Mouse (Mus musculus) telencephalon, adult 2 months (tissue): ENCODE results near the gene Lmo4.
A peak's percentile ranks its signal among the peaks of the same experiment; 100 is the strongest.

ENCODE experiments used
- DNase-seq: peaks from one replicate; pipeline ENCODE4 v3.0.0-alpha.2; 2011; ENCODE audit warnings: low read depth, low spot score

Gene Lmo4

DNA sequence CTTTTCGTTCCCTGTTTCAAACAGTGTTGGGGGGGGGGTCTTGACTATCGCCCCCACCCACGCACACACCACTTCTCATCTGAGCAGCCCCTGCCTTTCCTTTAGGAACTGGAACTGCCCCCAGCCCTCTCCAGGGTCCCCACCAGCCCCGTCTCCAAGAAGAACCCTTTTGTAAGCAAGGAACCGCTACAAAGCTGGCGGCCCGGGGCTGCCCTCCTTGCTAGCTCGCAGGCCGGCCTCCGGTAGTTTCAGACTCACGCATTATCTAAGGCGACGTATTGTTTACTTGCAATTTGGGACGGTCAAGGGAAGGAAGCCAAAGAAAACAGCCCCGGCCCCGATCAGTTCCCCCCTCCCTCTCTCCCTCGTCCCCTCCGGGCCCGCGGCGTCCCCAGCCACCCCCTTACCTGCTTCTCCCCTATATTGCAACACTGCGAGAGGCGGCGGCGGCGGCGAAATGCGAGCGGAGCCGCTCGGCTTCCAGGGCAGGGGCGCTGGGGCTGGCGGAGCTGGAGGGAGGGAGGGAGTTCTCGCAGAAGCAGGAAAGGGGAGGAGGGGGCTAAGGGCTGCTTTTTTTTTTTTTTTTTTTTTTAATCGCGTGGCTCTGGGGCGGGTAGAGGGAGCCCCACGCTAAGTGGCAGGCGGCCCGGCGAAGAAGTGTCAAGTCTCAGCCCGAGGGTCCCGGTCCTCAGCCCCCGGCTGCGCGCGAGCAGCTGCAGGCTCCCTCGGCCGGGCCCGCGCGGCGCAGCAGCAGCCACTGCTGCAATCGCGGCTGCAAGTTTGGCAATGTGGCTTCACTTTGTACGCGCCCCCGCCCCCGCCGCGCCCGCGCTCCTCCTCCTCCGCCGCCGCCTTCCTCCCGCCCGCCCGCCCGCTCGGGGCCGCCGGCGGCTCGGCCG lies at the start of gene Lmo4:
Gene Lmo4, minus strand, starts transcription at position 808 of the 899 bp plus-strand sequence.
- DNase-seq: no peak

DNA sequence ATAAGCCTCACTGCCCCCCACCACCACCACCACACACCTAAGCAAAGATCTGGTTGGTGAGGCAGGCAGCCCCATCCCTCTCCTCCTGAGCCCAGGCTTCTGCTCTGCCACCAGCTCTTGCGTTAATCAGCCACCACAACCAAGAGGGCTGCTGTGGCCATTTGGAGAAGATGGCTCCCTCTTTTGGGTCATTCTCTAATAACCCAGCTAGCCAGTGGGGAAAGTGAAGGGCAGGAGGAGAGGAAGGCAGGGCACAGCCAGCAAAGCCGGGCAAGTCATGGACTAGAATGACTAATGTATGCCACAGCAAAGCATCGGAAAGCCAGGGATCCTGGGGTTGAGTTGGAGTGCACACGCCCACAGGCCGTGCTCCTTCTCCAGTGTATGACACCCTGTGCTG lies 49.3 kb upstream of the Lmo4 start:
- no peak for DNase-seq

DNA sequence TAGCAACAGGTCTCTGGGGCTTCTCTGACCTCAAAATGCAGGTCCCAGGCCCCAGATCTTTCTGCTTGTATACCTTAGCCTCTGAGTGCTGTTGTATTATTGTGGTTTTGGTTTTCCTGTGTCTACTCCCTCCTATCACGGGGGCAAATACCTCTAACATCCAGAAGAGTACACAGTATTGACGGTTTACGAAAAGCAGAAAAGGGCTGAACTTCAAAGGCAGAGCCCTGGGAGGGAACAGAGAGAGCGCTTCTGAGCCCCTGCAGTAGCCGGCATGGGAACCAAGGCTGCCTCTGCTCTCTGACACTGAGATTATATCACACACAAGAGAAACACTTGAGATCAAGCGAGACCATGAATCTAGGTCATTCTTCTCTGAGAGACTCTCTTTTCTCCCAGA lies 48.0 kb upstream of the Lmo4 start:
- DNase-seq: no peak

DNA sequence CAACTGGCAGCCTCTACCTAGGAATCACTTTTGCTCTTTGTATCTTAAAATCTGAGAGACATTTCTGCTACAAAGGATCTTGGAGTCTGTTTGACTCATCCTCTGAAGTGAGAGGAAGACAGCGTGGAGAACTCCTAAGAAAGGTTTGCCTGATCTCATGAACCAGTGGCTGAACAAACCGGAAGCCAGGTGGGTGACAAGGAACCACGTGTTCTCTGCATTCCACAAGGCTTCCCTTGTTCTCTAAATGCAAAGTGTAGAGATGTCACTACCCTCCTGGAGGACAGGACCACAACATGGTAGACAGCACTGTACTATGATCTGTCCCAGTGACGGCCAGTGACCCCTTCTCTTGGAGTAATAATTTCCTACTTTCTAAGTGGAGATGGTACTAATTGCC lies 47.1 kb upstream of the Lmo4 start:
- no peak for DNase-seq

DNA sequence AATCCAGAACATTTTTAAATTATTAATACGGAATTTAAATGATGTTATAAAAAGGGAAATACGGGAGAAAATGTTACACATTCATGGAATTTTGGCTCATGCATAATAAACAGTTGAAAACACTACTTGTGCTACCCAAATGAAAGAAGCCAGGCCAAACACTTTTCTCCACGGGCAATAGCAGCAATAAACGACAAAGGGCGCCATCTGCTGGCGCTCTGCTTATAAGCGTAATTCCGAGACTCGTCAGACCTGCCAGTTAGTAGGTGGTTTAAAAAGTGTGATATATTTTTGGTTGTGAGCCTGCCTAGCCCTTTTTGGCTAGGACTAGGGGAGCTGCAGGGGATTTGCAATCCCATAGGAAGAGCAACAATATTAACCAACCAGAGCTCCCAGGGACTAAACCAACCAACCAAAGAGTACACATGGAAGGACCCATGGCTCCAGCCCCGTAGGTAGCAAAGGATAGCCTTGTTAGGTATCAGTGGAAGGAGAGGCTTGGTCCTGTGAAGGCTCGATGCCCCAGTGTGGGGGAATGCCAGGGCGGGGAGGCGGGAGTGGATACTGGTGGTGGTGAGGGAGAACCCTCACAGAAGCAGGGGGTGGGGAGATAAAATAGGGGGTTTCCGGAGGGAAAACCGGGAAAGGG lies 37.1 kb upstream of the Lmo4 start:
- DNase-seq: peak; percentile 64

DNA sequence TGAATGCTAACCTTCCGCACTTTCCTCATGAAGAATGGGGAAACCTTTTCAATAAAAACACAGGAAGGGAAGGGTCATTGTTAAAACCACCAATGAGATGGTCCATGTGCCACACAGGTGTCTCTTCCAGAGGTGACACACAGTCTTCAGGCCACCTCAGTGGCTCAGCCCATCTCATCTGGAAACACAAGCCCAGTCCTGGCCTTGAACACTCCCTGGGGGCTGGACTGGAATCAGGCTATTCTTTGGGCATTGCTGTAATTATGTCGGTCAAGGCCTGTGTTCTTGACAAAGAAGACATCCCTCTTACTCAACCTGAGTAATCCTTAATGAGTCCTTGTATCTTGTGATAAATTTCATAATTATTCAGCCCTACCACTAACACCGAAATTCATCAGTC lies 36.1 kb upstream of the Lmo4 start:
- DNase-seq: no peak

DNA sequence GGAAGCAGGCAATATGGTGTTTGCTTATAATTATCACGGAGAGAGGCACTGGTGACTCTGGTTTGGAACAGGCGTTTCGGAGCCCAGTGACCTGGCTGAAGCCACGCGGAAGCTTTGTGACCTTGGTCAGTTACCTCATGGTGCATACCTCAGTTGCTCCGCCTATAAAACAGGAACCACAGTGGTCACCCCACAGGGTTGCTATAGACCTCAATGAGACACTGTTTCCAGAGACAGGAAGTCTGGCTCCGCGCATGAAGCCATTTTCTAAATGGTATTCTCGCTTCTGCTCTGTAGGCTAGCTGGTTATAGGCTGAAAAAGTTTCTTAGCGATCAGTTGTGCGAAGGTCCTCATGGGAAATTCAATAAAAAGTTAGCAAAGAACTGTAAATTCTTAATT lies 33.5 kb upstream of the Lmo4 start:
- no peak for DNase-seq

DNA sequence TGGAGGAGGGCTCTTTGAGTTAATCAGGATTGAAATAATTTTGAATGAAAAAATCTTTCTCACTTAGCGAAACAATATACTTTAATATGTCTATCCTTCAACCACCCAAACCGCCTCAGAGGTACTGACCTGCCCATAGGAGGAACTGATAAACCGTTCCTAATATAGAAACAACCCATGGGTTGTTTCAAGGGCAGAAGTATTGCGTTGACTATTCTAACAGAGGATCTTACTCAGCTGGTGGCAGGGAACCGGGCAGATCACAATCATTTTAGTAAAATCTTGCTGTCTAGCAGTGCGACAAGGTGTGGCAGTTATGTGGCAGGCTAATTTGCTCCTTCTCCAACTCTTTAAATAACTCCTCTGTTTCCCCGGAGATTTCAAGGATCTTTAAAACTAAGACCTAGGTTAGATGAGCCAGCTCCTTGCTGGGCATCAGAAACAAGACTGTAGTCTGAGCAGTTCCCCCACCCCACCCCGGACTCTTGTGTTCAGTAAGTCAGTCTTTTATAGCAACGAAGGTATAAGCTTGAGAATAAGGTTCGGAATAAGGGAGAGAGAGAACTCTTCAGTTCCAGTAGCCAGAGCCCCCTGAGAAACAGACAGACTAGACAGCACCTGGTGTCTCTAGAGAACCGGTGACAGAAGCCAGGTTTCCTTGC lies 27.5 kb upstream of the Lmo4 start:
- no peak for DNase-seq

DNA sequence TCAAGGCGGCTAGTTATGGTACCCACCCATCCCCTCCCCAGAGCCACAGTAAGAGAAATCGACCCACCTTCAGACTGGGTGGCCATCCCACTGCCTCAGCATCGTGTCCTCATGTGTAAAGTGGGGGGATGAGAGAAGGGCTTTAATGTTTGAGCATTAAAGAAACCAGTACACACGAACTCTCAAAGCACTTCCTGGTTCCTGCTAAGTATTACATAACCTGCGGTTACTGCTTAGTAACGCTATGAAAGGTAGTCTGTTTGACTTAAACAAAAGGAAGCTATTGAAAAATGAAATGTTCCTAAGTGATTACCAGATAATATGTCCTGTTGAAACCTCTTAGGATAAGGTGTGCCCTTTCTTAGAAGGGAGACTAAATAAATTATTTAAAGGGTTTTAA lies 26.9 kb upstream of the Lmo4 start:
- DNase-seq: no peak

DNA sequence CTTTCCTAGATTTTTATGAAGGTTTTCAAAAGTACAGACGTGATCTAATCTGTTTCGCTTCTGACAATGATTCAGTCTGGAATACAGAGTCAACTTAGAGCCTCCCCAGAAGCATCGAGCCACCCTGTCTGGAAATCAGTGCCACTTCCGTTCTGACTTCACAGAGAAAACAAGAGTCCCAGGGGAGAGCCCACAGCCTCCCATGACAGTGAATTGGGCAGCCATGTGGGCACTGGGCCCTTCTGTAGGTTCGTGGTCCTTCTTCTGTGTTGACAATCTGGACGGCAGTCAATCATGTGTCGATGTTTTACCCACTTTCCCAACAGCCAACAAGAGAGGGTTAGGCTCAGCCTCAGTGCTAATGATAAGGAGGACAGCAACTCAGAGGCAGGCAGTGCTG lies 26.4 kb upstream of the Lmo4 start:
- DNase-seq: no peak

DNA sequence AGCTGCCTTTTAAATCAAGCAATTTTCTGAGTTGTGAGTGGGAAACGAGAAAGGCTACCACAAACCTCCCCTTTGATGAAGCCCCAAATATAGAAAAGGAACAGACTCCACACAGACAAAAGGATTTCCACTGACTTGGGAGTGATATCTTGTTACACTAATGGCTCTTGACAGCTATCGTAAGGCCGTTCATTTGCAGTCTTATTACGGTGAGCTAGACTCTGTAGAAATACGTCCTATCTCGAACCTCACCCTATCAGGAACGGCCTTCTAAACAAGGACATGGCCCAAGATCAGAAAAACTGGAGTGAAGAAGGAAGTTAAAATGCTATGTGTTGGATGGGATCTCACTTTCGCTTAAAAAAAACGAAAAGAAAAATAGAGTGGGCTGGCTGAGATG lies 25.0 kb upstream of the Lmo4 start:
- DNase-seq: no peak

DNA sequence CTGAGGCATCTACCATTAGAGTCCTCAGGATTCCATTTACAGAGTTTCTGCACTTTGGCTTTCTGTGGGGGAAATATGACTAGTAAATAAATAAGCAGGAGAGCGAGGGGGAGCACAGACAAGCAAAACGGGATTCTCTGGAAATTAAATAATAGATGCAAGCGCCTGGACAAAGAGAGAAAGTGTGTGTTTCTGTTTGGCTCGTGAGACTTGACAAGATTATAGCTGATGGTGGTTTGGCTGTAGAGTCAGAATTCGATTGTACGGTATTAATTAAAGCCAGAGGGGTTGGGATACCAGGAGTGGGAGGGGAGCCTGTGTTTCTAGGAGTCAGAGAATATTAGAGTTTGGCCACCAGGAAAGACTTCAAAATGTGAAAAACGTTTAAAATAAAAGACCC lies 24.3 kb upstream of the Lmo4 start:
- DNase-seq: no peak

DNA sequence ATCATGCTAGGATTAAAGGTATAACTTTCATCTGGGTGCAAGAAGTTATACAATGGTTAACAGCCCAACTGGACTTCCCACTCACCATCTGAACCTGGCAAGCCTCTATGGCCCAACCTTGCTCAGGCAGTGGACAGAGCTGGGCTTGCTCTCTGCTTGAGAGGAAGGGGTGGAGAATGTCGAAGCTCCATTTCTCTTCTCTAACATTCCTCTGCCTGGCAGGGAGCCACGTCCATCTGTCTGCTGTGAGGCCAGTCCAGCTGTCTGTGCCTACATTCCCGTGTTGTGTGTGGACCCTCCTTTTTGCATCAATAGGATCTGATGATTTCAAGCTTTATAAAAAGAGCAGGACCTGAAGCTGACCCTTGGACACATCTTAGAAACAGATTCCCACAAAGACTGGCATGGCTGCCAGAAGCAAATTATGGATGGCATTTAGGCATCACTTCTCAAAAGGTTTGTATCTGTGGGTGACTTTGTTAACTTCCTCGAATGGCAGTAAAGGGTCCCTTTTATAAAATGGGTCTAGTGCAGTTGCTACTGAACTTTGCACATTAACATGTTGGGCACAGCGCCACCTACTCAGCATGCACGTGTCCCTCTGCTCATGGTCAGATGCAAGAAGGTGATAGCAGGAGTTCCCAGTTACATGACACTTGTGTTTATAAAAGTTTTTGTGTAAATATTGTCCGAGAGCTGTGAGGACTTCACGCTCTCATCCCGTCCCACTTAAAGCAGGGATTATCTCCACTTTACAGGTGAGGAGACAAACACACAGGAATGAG lies 20.6 kb upstream of the Lmo4 start:
- no peak for DNase-seq

DNA sequence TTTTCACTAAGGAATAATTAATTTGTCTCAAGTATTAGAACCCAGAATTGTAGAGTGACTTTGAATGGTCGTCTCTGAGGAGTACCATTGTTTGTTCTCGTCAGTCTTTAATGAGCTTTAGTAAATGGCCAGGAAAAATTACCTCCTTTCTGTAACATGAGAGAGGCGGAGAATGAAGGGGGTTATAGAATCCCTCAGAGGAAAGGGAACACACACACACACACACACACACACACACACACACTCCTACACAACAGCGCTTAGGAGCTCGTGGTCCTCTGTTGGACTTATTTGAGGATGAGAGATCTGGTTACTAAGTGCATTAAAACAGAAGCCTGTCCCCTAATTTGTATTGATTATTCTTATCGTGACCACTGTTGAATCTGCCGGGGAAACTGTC lies 19.6 kb upstream of the Lmo4 start:
- DNase-seq: no peak

DNA sequence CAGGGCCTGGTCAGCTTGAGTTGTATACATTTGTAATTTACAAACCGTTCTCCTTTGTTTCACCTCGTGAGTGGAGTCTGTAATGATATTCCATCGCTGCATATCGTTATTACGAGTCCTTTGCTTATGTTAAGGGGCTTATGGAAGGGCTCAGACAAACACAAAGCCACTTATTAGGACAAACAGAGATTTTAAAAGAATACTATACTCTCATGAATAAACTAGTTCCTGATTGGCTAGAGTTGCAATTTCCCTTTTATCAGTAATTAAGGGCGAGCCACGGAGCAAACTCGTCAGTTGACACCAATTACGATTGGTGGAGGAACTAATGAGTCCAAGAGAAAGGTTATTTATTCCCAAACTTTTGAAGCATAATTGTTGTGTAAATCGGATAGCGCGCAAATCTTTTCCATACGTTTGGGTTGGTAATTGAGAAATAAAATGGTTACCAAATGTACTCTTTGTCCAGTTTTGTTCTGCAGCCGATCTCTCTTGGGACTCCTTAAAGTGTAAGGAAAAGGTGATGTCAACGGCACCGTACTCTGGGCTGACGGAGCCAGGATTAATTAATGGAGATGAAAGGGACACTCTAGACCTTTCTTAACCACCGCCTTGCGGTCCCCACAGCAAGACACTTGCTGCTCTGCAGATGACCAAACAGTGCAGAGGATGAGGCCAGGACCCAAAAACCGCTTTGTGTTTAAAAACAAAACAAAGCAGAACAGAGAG lies 18.5 kb upstream of the Lmo4 start:
- DNase-seq: no peak

DNA sequence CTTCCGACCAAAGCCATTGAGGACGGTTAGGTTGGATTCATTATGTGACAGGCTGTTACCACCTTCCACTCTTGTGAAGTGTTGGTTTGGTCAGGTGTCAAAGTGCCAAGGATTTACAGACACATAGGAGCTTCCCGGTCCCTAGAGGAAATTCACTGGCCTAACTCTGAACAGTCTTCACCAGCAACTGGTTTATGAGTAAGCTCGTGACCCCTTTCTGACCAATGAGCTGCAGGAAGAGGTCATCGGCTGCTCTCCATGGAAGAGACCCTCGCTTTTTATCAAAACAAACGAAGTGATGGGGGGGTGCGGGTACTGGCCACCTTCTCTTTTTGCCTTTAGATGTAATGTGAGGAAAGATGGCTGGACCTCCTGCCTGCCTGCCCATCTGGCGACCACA lies 17.4 kb upstream of the Lmo4 start:
- DNase-seq: no peak

DNA sequence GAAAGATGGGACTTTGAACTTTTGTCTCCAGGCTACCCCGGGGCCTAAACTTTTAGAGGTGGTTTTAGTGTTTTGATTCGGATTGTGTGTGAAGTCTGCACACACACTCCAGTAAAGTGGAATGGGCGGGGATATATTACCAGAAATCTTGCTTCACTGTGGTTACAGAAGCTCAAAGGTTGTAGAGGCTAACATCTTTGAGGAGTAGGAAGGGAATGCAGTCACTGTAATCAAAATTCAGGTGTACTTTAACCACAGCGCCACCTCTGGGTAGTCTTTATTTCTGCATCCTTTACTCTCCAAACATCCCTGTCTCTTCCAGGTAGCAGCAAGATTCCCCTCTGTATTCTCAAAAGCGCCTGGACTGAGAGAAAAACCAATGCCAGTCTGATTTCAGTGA lies 2.5 kb upstream of the Lmo4 start:
- DNase-seq: no peak

DNA sequence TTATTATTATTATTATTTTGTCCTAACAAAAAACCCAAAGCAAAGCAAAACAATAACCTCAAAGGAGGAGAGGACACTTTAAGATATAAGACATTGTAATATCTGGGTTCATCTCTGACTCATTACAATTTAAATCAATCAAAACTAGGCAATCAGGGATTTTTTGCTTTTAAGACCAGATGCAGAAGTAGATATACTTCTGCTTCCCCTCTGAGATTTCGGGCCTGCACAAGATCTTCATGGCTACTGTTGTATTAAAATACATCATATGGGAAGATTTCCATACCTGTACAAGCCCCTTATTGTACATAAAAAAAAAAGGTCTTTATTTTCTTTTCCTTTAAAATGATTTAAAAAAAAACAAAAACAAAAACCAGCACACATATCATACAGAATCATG lies 1.9 kb upstream of the Lmo4 start:
- no peak for DNase-seq

DNA sequence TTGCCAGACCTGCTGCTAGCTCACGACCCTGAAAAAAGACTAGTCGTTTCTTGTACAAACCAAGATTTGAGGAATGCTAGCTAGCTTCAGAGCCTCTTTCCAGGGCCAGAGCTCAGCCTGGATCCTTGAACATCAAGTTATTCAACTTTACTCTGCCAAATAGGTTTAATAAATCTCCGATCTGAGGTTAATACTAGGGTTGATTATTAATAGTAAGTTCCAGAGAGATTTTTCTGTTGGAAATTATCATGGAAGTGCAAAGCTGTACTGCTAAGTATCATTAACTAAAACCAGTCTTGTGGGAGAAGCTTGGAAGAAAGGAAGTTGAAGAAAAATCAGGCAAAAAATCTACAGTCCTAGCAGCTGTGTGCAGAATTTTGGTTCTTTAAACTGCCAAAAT lies 1.2 kb upstream of the Lmo4 start:
- DNase-seq: no peak

DNA sequence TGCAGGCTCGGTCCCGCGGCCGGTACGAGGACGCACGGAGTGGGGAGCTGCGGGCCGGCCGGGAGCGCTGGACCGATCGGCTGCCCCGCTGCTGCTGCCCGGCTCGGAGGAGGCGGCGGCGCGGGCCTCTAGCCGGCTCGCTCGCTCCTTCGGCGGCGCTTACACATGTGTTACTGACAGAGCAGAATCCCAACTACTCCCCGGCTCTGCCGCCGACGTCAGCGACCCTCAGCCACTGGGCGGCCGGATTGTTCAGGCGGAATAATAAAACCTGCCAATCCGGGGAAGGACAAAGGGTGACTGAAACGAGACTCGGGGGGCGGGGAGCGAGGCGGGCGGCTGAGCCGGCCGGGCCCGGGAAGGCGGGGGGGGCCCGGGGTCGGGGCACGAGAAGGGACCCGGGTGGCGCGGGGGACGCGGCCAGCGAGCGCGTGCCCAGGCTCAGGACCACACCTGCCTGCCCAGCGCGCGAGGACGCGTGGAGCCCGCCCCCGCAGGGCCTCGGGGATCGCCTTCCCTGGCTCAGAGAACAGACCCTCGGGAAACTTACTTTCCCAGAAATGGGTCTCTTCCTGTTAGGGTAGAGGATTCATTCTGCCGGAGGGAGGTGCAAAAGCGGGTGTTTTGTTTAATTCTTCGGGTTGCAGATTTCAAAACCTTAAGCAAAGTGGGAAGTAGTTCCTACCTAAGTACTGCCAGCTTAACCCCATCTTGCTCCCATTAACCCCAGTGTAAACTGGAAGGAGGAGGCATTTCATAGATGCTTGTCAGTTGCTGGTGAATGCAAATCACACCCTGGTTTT lies 532 bp upstream of the Lmo4 start:
- DNase-seq: peak; percentile 92
